In genomic region chr12:112576341-112576740, GRCm38 (mm10) we compare ENCODE assay signal across 7 mouse cellular contexts. TPM values are rescaled to one million over a fixed set of nuclear protein-coding genes. Genes with fewer than 3 reads are reported as not detected.
DNase-seq lines count a peak whose midpoint lies in the region; ATAC-seq lines count a peak whose summit lies in the region.

No protein-coding gene starts in this region.

- H3K27me3 ChIP-seq in lung, embryonic 16.5 days (ENCODE audit: control insufficient read depth, insufficient read depth, low read depth, low read length), result no peaks in the 10 kb centered on the region
- no peaks in the 10 kb centered on the region for H3K27me3 ChIP-seq in embryonic facial prominence, embryonic 14.5 days (replicated peaks; ENCODE audit: control insufficient read depth, insufficient read depth, low read length)
- no peaks in the 10 kb centered on the region for H3K27me3 ChIP-seq in intestine, embryonic 15.5 days (replicated peaks)

- peak overlapping the region; percentile 57 for H3K9ac ChIP-seq in lung, embryonic 16.5 days (ENCODE audit: low read length)
- H3K9ac ChIP-seq in embryonic facial prominence, embryonic 14.5 days (ENCODE audit: low read depth, low read length), result no peak overlapping the region
- peak overlapping the region; percentile 51 for H3K9ac ChIP-seq in intestine, embryonic 15.5 days

- 14% methylated on average over 6 of the region's 6 CpGs for WGBS in lung, embryonic 16.5 days
- 0% methylated on average over 5 of the region's 6 CpGs for WGBS in embryonic facial prominence, embryonic 14.5 days
- WGBS in intestine, embryonic 15.5 days, result 7% methylated on average over 6 of the region's 6 CpGs

- no peak overlapping the region for H3K4me3 ChIP-seq in lung, embryonic 16.5 days (ENCODE audit: low read length)
- H3K4me3 ChIP-seq in embryonic facial prominence, embryonic 14.5 days (ENCODE audit: low read depth, low read length), result no peak overlapping the region
- no peak overlapping the region; the same call in 1 of the 2 replicates for H3K4me3 ChIP-seq in intestine, embryonic 15.5 days (replicated peaks)

- H3K4me2 ChIP-seq in lung, embryonic 16.5 days (ENCODE audit: low read depth, low read length), result peak overlapping the region; percentile 38
- peak overlapping the region; percentile 13; the same call in 1 of the 2 replicates for H3K4me2 ChIP-seq in embryonic facial prominence, embryonic 14.5 days (ENCODE audit: low read depth, low read length)
- H3K4me2 ChIP-seq in intestine, embryonic 15.5 days (replicated peaks), result peak overlapping the region; percentile 55

- no peak for DNase-seq in lung, adult 18-20 months
- peak; percentile 85 for DNase-seq in embryonic facial prominence, embryonic 14.5 days (ENCODE audit: low spot score)
- DNase-seq in right cerebral cortex, postnatal 14 days, result peak; percentile 49
- DNase-seq in adrenal gland, postnatal 4 days (ENCODE audit: low spot score in 2 of 2), result no peak

- peaks cover 22% of the 10 kb centered on the region for H3K4me1 ChIP-seq in lung, embryonic 16.5 days (replicated peaks; ENCODE audit: control insufficient read depth, insufficient read depth, low read length)
- peaks cover 21% of the 10 kb centered on the region for H3K4me1 ChIP-seq in embryonic facial prominence, embryonic 14.5 days (ENCODE audit: control insufficient read depth, insufficient read depth, low read length)
- peaks cover 37% of the 10 kb centered on the region for H3K4me1 ChIP-seq in intestine, embryonic 15.5 days (replicated peaks)

- no peaks in the 10 kb centered on the region for H3K36me3 ChIP-seq in lung, embryonic 16.5 days (ENCODE audit: control insufficient read depth, insufficient read depth, low read length)
- H3K36me3 ChIP-seq in embryonic facial prominence, embryonic 14.5 days (ENCODE audit: control insufficient read depth, insufficient read depth, low read length), result no peaks in the 10 kb centered on the region
- H3K36me3 ChIP-seq in intestine, embryonic 15.5 days, result no peaks in the 10 kb centered on the region

- H3K27ac ChIP-seq in lung, embryonic 16.5 days (ENCODE audit: low read length), result peak overlapping the region; percentile 92
- peak overlapping the region; percentile 74 for H3K27ac ChIP-seq in embryonic facial prominence, embryonic 14.5 days (replicated peaks; ENCODE audit: low read depth, low read length)
- H3K27ac ChIP-seq in intestine, embryonic 15.5 days, result peak overlapping the region; percentile 99

- no peaks in the 10 kb centered on the region for H3K9me3 ChIP-seq in lung, embryonic 16.5 days (ENCODE audit: control insufficient read depth, low read length)
- no peaks in the 10 kb centered on the region; the same call in 1 of the 2 replicates for H3K9me3 ChIP-seq in embryonic facial prominence, embryonic 14.5 days (ENCODE audit: control insufficient read depth, low read length)
- no peaks in the 10 kb centered on the region for H3K9me3 ChIP-seq in intestine, embryonic 15.5 days

- ATAC-seq in lung, embryonic 16.5 days (ENCODE audit: low read depth), result peak; percentile 62
- ATAC-seq in embryonic facial prominence, embryonic 14.5 days (ENCODE audit: low read depth), result peak; percentile 73
- peak; percentile 71 for ATAC-seq in intestine, embryonic 15.5 days
- ATAC-seq in megakaryocyte progenitor cell, adult 5-6 weeks (replicated peaks; ENCODE audit: poor library complexity), result no peak

RNA-seq across cellular contexts. Expression of gene Inf2, which starts 12.2 kb away (rescaled TPM):
- 3.5 and 3.7 TPM in 2 replicates for polyA plus RNA-seq in lung, embryonic 16.5 days (2015; fragmentation: Nextera tagmentation; extraction: Ambion mirVana)
- polyA plus RNA-seq in embryonic facial prominence, embryonic 14.5 days (2014; fragmentation: Nextera tagmentation; extraction: Ambion mirVana), result 6.4 and 8.1 TPM in 2 replicates
- 2.5 and 2.8 TPM in 2 replicates for polyA plus RNA-seq in intestine, embryonic 15.5 days (2015; fragmentation: Nextera tagmentation; extraction: Ambion mirVana)
- 11.0 and 13.6 TPM in 2 replicates for total RNA-seq in megakaryocyte progenitor cell, adult 5-6 weeks (2015)
- total RNA-seq in megakaryocyte progenitor cell, adult 5-6 weeks (2017), result 4.8 and 7.1 TPM in 2 replicates
- total RNA-seq in adrenal gland, postnatal 4 days (2021), result 10 to 100 TPM; 26.5 to 27.3 TPM

RNA-seq across cellular contexts. Expression of gene Adssl1, which starts 43.5 kb away (rescaled TPM):
- 9.4 and 10.3 TPM in 2 replicates for polyA plus RNA-seq in lung, embryonic 16.5 days (2015; fragmentation: Nextera tagmentation; extraction: Ambion mirVana)
- 23.2 and 26.5 TPM in 2 replicates for polyA plus RNA-seq in embryonic facial prominence, embryonic 14.5 days (2014; fragmentation: Nextera tagmentation; extraction: Ambion mirVana)
- polyA plus RNA-seq in intestine, embryonic 15.5 days (2015; fragmentation: Nextera tagmentation; extraction: Ambion mirVana), result 2.1 and 2.8 TPM in 2 replicates
- total RNA-seq in megakaryocyte progenitor cell, adult 5-6 weeks (2015), result 113 and 131 TPM in 2 replicates
- total RNA-seq in megakaryocyte progenitor cell, adult 5-6 weeks (2017), result 113 and 126 TPM in 2 replicates
- total RNA-seq in adrenal gland, postnatal 4 days (2021), result 10 to 100 TPM; 17.1 to 19.5 TPM

RNA-seq across cellular contexts. Expression of gene Tmem179, which starts 59.8 kb away (rescaled TPM):
- polyA plus RNA-seq in lung, embryonic 16.5 days (2015; fragmentation: Nextera tagmentation; extraction: Ambion mirVana), result 0.41 and 0.43 TPM in 2 replicates
- 2.4 and 2.9 TPM in 2 replicates for polyA plus RNA-seq in embryonic facial prominence, embryonic 14.5 days (2014; fragmentation: Nextera tagmentation; extraction: Ambion mirVana)
- 2.4 and 3.2 TPM in 2 replicates for polyA plus RNA-seq in intestine, embryonic 15.5 days (2015; fragmentation: Nextera tagmentation; extraction: Ambion mirVana)
- total RNA-seq in megakaryocyte progenitor cell, adult 5-6 weeks (2015), result not detected in 2 replicates
- total RNA-seq in megakaryocyte progenitor cell, adult 5-6 weeks (2017), result not detected in 2 replicates
- total RNA-seq in adrenal gland, postnatal 4 days (2021), result 1 to 10 TPM; 5.8 to 6.6 TPM

Comparison
In these comparisons a context has a peak if more than half of its experiments do, and no peak if none do; other contexts are left out.
1. DNase-seq: peak in embryonic facial prominence, embryonic 14.5 days (single experiment) and right cerebral cortex, postnatal 14 days (single experiment); none in lung, adult 18-20 months (0 of 2) and adrenal gland, postnatal 4 days (0 of 2).
2. Peak in every context shown above with its lines, with median percentiles within 50 percentile points of each other: H3K27ac ChIP-seq and H3K4me2 ChIP-seq.